Mouse (Mus musculus): ENCODE results near the gene A630095N17Rik. TPM values are rescaled to one million over a fixed set of nuclear protein-coding genes. Genes with fewer than 3 reads are reported as not detected.

A630095N17Rik gene
- polyA plus RNA-seq, 1 experiment: not detected

DNA sequence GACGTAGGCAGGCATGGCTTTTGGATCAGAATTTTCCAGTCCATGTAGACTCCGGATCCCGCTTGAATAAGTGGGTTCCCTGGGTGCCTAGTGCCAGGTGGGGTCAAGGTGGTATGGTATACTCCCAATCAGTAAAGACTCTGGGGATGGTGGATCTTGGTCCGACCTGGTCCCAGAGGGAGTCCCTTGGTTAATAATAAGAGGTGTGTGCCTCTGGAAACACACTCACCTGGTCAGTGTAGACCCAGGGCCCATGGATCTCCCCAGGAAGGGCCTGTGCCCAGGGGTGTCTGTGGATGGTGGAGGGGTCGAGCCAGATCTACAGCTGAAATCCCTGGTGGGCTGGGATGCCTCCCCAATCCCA is 40.7 kb downstream of the A630095N17Rik start:
- Histone ChIP-seq H3K4me1 (ENCODE audit: control insufficient read depth, insufficient read depth, low read length) (peaks cover 5% of the 10 kb centered on the region), H3K27ac (ENCODE audit: insufficient read depth, low read length) (peak overlapping the region; percentile 74), H3K4me3 (replicated peaks; ENCODE audit: insufficient read depth, low read depth, low read length) (peak overlapping the region; percentile 82), H3K27me3 (ENCODE audit: control insufficient read depth, insufficient read depth, low read length) (no peaks in the 10 kb centered on the region)
- 18% methylated on average over 5 of the region's 5 CpGs for WGBS
- TF ChIP-seq CTCF (IDR thresholded peaks at IDR 0.05; ENCODE audit: borderline replicate concordance, insufficient read depth, low read depth, low read length) (no peak), POLR2A (IDR thresholded peaks at IDR 0.05; ENCODE audit: borderline replicate concordance, insufficient read depth, low read length) (no peak)
- DNase-seq: no peak

GRCm38 (mm10) chr1:75190577-75190976 is 41.3 kb downstream of the A630095N17Rik start:
- no peak for DNase-seq
- 27% methylated on average over 2 of the region's 2 CpGs for WGBS
- TF ChIP-seq CTCF (IDR thresholded peaks at IDR 0.05; ENCODE audit: borderline replicate concordance, insufficient read depth, low read depth, low read length) (no peak), POLR2A (IDR thresholded peaks at IDR 0.05; ENCODE audit: borderline replicate concordance, insufficient read depth, low read length) (no peak)
- Histone ChIP-seq H3K4me1 (ENCODE audit: control insufficient read depth, insufficient read depth, low read length) (peaks cover 11% of the 10 kb centered on the region), H3K27me3 (ENCODE audit: control insufficient read depth, insufficient read depth, low read length) (no peaks in the 10 kb centered on the region), H3K4me3 (replicated peaks; ENCODE audit: insufficient read depth, low read depth, low read length) (peak overlapping the region; percentile 82), H3K27ac (ENCODE audit: insufficient read depth, low read length) (no peak overlapping the region)

DNA sequence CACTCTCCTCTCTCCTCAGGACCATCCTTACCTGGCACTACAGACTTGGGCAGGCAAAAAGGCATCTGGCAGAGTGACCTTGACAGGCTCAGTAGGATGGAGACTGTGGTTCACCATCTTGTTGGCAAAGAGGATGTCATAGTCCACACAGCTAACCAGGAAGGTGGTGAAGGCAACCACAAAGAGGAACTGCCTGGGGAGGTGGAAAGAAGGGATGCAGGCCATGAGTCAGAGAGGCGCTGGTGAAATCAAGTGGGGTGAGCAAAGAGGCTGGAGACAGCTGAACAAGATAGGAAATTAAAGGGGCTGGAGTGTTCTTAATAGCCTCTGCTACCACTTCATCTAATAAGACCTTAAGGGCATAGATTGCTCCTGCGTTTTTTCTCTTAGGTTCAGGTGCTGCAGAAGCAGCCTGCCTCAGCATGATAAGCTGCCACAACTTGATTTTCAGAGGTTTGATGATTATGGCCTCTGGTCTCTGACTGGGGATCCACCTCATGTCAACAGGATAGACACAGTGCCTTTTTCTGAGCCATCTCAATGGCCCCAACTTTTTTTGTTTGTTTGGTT is 43.9 kb downstream of the A630095N17Rik start:
- 83% methylated on average over 2 of the region's 2 CpGs for WGBS
- no peak for DNase-seq
- H3K27ac ChIP-seq (ENCODE audit: insufficient read depth, low read length): no peak overlapping the region
- H3K4me3 ChIP-seq (replicated peaks; ENCODE audit: insufficient read depth, low read depth, low read length): no peak overlapping the region
- H3K4me1 ChIP-seq (ENCODE audit: control insufficient read depth, insufficient read depth, low read length): peaks cover 20% of the 10 kb centered on the region
- H3K27me3 ChIP-seq (ENCODE audit: control insufficient read depth, insufficient read depth, low read length): no peaks in the 10 kb centered on the region
- TF ChIP-seq CTCF (IDR thresholded peaks at IDR 0.05; ENCODE audit: borderline replicate concordance, insufficient read depth, low read depth, low read length): no peak
- TF ChIP-seq POLR2A (IDR thresholded peaks at IDR 0.05; ENCODE audit: borderline replicate concordance, insufficient read depth, low read length): no peak

GRCm38 (mm10) chr1:75187126-75187525 is 44.8 kb downstream of the A630095N17Rik start:
- no peak overlapping the region for H3K4me3 ChIP-seq (replicated peaks; ENCODE audit: insufficient read depth, low read depth, low read length)
- no peak for TF ChIP-seq CTCF (IDR thresholded peaks at IDR 0.05; ENCODE audit: borderline replicate concordance, insufficient read depth, low read depth, low read length)
- no peak for TF ChIP-seq POLR2A (IDR thresholded peaks at IDR 0.05; ENCODE audit: borderline replicate concordance, insufficient read depth, low read length)
- peaks cover 20% of the 10 kb centered on the region for H3K4me1 ChIP-seq (ENCODE audit: control insufficient read depth, insufficient read depth, low read length)
- no peak overlapping the region for H3K27ac ChIP-seq (ENCODE audit: insufficient read depth, low read length)
- no peaks in the 10 kb centered on the region for H3K27me3 ChIP-seq (ENCODE audit: control insufficient read depth, insufficient read depth, low read length)
- no peak for DNase-seq

- Histone ChIP-seq H3K27ac (ENCODE audit: insufficient read depth, low read length) (no peak overlapping the region), H3K27me3 (ENCODE audit: control insufficient read depth, insufficient read depth, low read length) (no peaks in the 10 kb centered on the region), H3K4me1 (ENCODE audit: control insufficient read depth, insufficient read depth, low read length) (peaks cover 20% of the 10 kb centered on the region), H3K4me3 (replicated peaks; ENCODE audit: insufficient read depth, low read depth, low read length) (no peak overlapping the region)
- 47% methylated on average over 11 of the region's 11 CpGs for WGBS
- TF ChIP-seq CTCF (IDR thresholded peaks at IDR 0.05; ENCODE audit: borderline replicate concordance, insufficient read depth, low read depth, low read length) (no peak), POLR2A (IDR thresholded peaks at IDR 0.05; ENCODE audit: borderline replicate concordance, insufficient read depth, low read length) (no peak)
- peak; percentile 49 to 55 for DNase-seq
Observed at GRCm38 (mm10) chr1:75185495-75185894, 46.4 kb downstream of the A630095N17Rik start.

DNA sequence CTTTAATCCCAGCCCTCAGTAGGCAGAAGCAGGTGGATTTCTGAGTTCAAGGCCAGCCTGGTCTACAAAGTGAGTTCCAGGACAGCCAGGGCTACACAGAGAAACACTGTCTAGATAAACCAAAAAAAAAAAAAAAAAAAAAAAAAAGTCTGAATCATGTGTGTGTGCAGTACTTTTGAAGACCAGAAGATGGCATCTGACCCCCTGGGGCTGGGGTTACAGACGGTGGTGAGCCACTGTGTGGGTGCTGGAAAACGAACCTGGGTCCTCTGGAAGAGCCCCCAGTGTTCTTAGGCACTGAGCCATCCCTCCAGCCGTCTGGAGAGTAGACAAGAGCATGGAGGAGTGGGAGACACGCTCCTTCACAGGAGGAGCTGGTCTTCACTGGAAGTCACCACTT is 49.7 kb downstream of the A630095N17Rik start:
- 40% methylated on average over 4 of the region's 4 CpGs for WGBS
- no peak overlapping the region for H3K27ac ChIP-seq (ENCODE audit: insufficient read depth, low read length)
- peaks cover 18% of the 10 kb centered on the region for H3K4me1 ChIP-seq (ENCODE audit: control insufficient read depth, insufficient read depth, low read length)
- H3K4me3 ChIP-seq (replicated peaks; ENCODE audit: insufficient read depth, low read depth, low read length): no peak overlapping the region
- TF ChIP-seq POLR2A (IDR thresholded peaks at IDR 0.05; ENCODE audit: borderline replicate concordance, insufficient read depth, low read length) (no peak), CTCF (IDR thresholded peaks at IDR 0.05; ENCODE audit: borderline replicate concordance, insufficient read depth, low read depth, low read length) (0 out of 2 replicates have a peak, but pooled peaks have one; percentile 17)
- no peaks in the 10 kb centered on the region for H3K27me3 ChIP-seq (ENCODE audit: control insufficient read depth, insufficient read depth, low read length)
- no peak for DNase-seq

DNA sequence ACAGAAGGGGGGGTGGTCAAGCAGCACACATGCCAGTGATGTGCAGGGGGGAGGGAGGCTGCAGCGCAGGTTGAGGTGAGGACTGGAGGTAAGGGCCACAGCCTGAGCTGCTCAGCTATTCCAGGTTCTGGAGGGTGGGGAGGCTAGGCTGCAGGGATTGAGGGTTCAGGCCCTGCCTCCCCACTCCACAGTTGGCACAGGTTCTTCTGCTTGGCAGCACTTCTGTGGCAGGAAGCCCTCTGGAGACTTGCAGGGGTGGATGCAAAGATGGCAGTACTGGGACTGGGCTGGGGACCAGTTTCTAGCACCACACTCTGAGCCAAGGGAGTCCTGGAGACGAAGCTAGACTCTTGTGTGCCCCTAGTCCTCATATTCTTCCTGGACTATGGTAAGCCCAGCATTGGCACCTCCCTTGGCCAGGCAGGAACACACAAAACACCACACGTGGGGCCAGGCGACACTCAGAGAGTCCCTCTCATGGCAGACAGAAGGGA is 50.5 kb downstream of the A630095N17Rik start:
- Histone ChIP-seq H3K27ac (ENCODE audit: insufficient read depth, low read length) (no peak overlapping the region), H3K4me3 (replicated peaks; ENCODE audit: insufficient read depth, low read depth, low read length) (no peak overlapping the region), H3K4me1 (ENCODE audit: control insufficient read depth, insufficient read depth, low read length) (peaks cover 18% of the 10 kb centered on the region), H3K27me3 (ENCODE audit: control insufficient read depth, insufficient read depth, low read length) (no peaks in the 10 kb centered on the region)
- no peak for DNase-seq
- no peak for TF ChIP-seq POLR2A (IDR thresholded peaks at IDR 0.05; ENCODE audit: borderline replicate concordance, insufficient read depth, low read length)
- TF ChIP-seq CTCF (IDR thresholded peaks at IDR 0.05; ENCODE audit: borderline replicate concordance, insufficient read depth, low read depth, low read length): no peak
- 67% methylated on average over 4 of the region's 4 CpGs for WGBS

- H3K27me3 ChIP-seq (ENCODE audit: control insufficient read depth, insufficient read depth, low read length): no peaks in the 10 kb centered on the region
- no peak overlapping the region for H3K4me3 ChIP-seq (replicated peaks; ENCODE audit: insufficient read depth, low read depth, low read length)
- no peak for TF ChIP-seq POLR2A (IDR thresholded peaks at IDR 0.05; ENCODE audit: borderline replicate concordance, insufficient read depth, low read length)
- TF ChIP-seq CTCF (IDR thresholded peaks at IDR 0.05; ENCODE audit: borderline replicate concordance, insufficient read depth, low read depth, low read length): no peak
- peaks cover 14% of the 10 kb centered on the region for H3K4me1 ChIP-seq (ENCODE audit: control insufficient read depth, insufficient read depth, low read length)
- H3K27ac ChIP-seq (ENCODE audit: insufficient read depth, low read length): no peak overlapping the region
- WGBS: 44% methylated on average over 7 of the region's 7 CpGs
- no peak for DNase-seq
Observed at GRCm38 (mm10) chr1:75180741-75181140, 51.2 kb downstream of the A630095N17Rik start.
